Mouse (Mus musculus): ENCODE results near the gene Myo1h. TPM values are rescaled to one million over a fixed set of nuclear protein-coding genes. Genes with fewer than 3 reads are reported as not detected.

Myo1h gene
- polyA plus RNA-seq, 1 experiment from 2014 or later: 0.65 TPM

DNA sequence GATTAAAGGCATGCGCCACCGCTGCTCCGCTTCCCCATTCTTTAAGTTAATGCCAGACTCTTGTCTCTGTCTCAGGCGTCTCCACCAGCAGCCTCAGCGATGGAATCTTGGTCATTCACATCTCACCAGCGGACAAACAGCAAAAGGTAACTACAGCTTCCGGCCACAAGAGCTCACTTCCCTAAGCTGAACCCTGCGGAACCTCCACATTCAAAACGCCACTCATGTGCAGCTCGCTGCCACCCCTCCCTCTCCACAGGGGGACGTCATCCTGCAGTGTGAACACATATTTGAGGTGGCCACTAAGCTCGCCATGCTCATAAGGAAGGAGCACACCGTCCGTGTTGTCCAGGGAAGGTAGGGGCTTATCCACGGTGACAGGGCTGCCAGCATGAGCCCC lies 72.0 kb downstream of the Myo1h start:
- peaks cover 7% of the 10 kb centered on the region; the same call in 1 of the 2 replicates for H3K4me1 ChIP-seq (ENCODE audit: control insufficient read depth, insufficient read depth, low read length)
- WGBS: 85% methylated on average over 15 of the region's 15 CpGs
- H3K9me3 ChIP-seq (ENCODE audit: control insufficient read depth, low read length): no peaks in the 10 kb centered on the region
- H3K27me3 ChIP-seq (ENCODE audit: control insufficient read depth, insufficient read depth, low read length): no peaks in the 10 kb centered on the region
- no peak overlapping the region for H3K27ac ChIP-seq (replicated peaks; ENCODE audit: low read depth, low read length)
- H3K4me2 ChIP-seq (ENCODE audit: low read depth, severe bottlenecking): no peak overlapping the region
- peaks cover 18% of the 10 kb centered on the region for H3K36me3 ChIP-seq (ENCODE audit: control insufficient read depth, insufficient read depth, low read length)
- no peak for DNase-seq (ENCODE audit: low spot score)
- H3K9ac ChIP-seq (ENCODE audit: low read length): no peak overlapping the region
- no peak for ATAC-seq (ENCODE audit: insufficient number of reproducible peaks, low FRiP score, low TSS enrichment, low read depth)
- H3K4me3 ChIP-seq (ENCODE audit: low read depth, low read length): no peak overlapping the region

- no peak for ATAC-seq (ENCODE audit: insufficient number of reproducible peaks, low FRiP score, low TSS enrichment, low read depth)
- Histone ChIP-seq H3K9me3 (ENCODE audit: control insufficient read depth, low read length) (no peaks in the 10 kb centered on the region), H3K27me3 (ENCODE audit: control insufficient read depth, insufficient read depth, low read length) (no peaks in the 10 kb centered on the region), H3K4me1 (ENCODE audit: control insufficient read depth, insufficient read depth, low read length) (peaks cover 8% of the 10 kb centered on the region), H3K4me3 (ENCODE audit: low read depth, low read length) (no peak overlapping the region), H3K4me2 (ENCODE audit: low read depth, severe bottlenecking) (no peak overlapping the region), H3K27ac (replicated peaks; ENCODE audit: low read depth, low read length) (no peak overlapping the region), H3K36me3 (ENCODE audit: control insufficient read depth, insufficient read depth, low read length) (peaks cover 38% of the 10 kb centered on the region), H3K9ac (ENCODE audit: low read length) (no peak overlapping the region)
- DNase-seq (ENCODE audit: low spot score): no peak
- 93% methylated on average over 23 of the region's 23 CpGs for WGBS
Observed at GRCm38 (mm10) chr5:114365043-114365752, 76.2 kb downstream of the Myo1h start.

DNA sequence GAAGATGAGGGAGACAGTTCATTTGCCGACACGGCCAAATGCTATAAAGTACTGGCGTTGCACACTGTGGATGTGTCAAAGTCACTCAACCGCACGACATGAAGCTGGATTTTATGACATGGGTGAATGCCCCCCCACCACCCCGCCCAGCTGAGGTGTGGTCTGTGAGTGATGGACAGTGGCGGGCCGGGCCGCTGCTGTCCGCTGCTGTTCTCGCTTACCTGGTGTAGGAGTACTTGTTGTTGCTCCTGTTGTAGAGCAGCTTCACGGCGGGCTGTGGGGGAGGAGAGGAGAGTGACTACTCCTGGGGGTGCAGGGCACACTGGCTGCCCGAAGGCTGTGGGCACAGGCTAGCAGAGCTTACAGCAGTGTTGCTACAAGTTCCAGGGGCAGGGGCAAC lies 79.2 kb downstream of the Myo1h start:
- 89% methylated on average over 14 of the region's 14 CpGs for WGBS
- ATAC-seq (ENCODE audit: insufficient number of reproducible peaks, low FRiP score, low TSS enrichment, low read depth) (no peak), DNase-seq (ENCODE audit: low spot score) (no peak)
- peaks cover 35% of the 10 kb centered on the region for H3K36me3 ChIP-seq (ENCODE audit: control insufficient read depth, insufficient read depth, low read length)
- H3K27ac ChIP-seq (replicated peaks; ENCODE audit: low read depth, low read length): no peak overlapping the region
- peaks cover 35% of the 10 kb centered on the region for H3K4me1 ChIP-seq (ENCODE audit: control insufficient read depth, insufficient read depth, low read length)
- H3K4me2 ChIP-seq (ENCODE audit: low read depth, severe bottlenecking): no peak overlapping the region
- H3K4me3 ChIP-seq (ENCODE audit: low read depth, low read length): no peak overlapping the region
- H3K9ac ChIP-seq (ENCODE audit: low read length): no peak overlapping the region
- H3K9me3 ChIP-seq (ENCODE audit: control insufficient read depth, low read length): no peaks in the 10 kb centered on the region
- no peaks in the 10 kb centered on the region for H3K27me3 ChIP-seq (ENCODE audit: control insufficient read depth, insufficient read depth, low read length)

DNA sequence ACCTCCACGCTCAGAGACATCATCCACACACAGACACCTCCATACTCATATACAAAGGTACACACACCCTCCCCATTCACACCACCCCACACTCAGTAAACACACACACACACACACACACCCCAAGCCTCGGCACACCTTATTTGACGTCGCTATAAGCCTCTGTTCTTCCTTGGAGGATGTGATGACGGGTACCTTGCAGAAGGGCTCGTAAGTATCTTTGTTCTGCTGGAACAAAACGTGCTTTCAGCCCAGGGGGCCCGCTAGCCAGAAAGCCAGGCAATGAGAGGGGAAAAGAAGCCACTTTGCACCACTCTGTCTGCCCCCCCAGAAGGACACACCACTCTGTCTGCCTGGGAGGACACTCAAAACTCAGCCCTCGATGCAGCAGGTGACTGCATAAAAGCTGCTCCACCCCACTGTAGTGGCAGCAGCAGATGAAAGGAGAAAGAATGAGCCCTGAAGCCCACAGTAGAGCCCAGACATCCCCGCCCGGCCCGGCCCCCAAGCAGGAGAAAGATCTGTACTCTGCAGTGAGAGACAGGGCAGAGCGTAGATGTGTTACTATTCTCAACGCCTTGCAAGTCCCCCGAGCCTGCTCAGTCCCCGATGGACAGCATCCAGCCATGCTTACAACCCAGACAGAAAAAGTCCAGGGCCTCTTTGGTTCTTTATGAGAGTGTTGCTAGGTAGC lies 80.0 kb downstream of the Myo1h start:
- WGBS: 92% methylated on average over 16 of the region's 16 CpGs
- Histone ChIP-seq H3K27me3 (ENCODE audit: control insufficient read depth, insufficient read depth, low read length) (no peaks in the 10 kb centered on the region), H3K4me2 (ENCODE audit: low read depth, severe bottlenecking) (no peak overlapping the region), H3K9me3 (ENCODE audit: control insufficient read depth, low read length) (no peaks in the 10 kb centered on the region), H3K27ac (replicated peaks; ENCODE audit: low read depth, low read length) (no peak overlapping the region), H3K4me1 (ENCODE audit: control insufficient read depth, insufficient read depth, low read length) (peaks cover 38% of the 10 kb centered on the region), H3K9ac (ENCODE audit: low read length) (no peak overlapping the region), H3K4me3 (ENCODE audit: low read depth, low read length) (no peak overlapping the region), H3K36me3 (ENCODE audit: control insufficient read depth, insufficient read depth, low read length) (peaks cover 34% of the 10 kb centered on the region)
- DNase-seq (ENCODE audit: low spot score) (no peak), ATAC-seq (ENCODE audit: insufficient number of reproducible peaks, low FRiP score, low TSS enrichment, low read depth) (no peak)

DNA sequence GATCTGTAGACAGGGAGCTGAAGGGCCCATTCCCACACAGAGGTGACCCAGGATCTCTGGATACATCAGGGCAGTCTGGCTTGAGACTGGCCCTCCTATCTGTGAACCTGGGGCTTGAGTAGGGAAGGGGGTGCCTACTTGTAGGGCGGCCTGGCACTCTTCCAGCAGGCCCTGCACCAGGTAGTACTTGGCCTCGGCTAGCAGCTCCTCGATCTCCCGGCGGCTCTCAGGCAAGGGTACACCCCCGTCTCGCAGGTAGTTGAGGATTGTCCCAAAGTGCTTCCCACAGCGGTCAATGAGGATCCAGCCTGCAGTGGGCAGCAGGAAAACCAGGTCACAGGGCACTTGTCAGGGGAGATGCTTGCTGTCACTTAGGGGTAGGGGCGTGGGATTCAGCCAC lies 81.0 kb downstream of the Myo1h start:
- Histone ChIP-seq H3K36me3 (ENCODE audit: control insufficient read depth, insufficient read depth, low read length) (peaks cover 37% of the 10 kb centered on the region), H3K9me3 (ENCODE audit: control insufficient read depth, low read length) (no peaks in the 10 kb centered on the region), H3K4me1 (ENCODE audit: control insufficient read depth, insufficient read depth, low read length) (peaks cover 38% of the 10 kb centered on the region), H3K9ac (ENCODE audit: low read length) (no peak overlapping the region), H3K4me3 (ENCODE audit: low read depth, low read length) (no peak overlapping the region), H3K27ac (replicated peaks; ENCODE audit: low read depth, low read length) (peak overlapping the region; percentile 66), H3K27me3 (ENCODE audit: control insufficient read depth, insufficient read depth, low read length) (no peaks in the 10 kb centered on the region), H3K4me2 (ENCODE audit: low read depth, severe bottlenecking) (no peak overlapping the region; the same call in 1 of the 2 replicates)
- ATAC-seq (ENCODE audit: insufficient number of reproducible peaks, low FRiP score, low TSS enrichment, low read depth) (no peak), DNase-seq (ENCODE audit: low spot score) (no peak)
- 66% methylated on average over 9 of the region's 9 CpGs for WGBS

DNA sequence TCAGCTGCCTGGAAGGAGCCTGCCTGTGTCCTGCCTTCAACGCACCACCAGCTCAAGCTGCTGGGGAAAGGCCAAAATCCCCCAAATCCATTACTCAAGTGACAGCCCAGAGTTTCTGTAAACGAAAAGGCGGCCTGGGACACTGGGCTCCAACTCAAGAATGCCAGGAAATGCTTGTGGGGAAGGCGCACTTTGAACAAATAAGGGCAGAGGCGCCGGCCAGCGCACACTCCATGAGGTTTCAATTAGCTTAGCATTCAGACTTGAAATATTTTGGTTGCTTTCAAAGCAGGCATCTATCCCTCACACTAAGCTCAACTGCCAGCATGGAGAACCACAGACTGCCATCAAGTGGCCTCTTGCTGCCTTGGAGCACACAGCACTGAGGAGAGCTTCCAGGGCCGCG lies 81.4 kb downstream of the Myo1h start:
- H3K27ac ChIP-seq (replicated peaks; ENCODE audit: low read depth, low read length): peak overlapping the region; percentile 66
- H3K4me2 ChIP-seq (ENCODE audit: low read depth, severe bottlenecking): peak overlapping the region; percentile 13
- DNase-seq (ENCODE audit: low spot score) (peak; percentile 78), ATAC-seq (ENCODE audit: insufficient number of reproducible peaks, low FRiP score, low TSS enrichment, low read depth) (no peak)
- H3K4me3 ChIP-seq (ENCODE audit: low read depth, low read length): no peak overlapping the region
- no peak overlapping the region for H3K9ac ChIP-seq (ENCODE audit: low read length)
- peaks cover 33% of the 10 kb centered on the region for H3K36me3 ChIP-seq (ENCODE audit: control insufficient read depth, insufficient read depth, low read length)
- no peaks in the 10 kb centered on the region for H3K9me3 ChIP-seq (ENCODE audit: control insufficient read depth, low read length)
- H3K4me1 ChIP-seq (ENCODE audit: control insufficient read depth, insufficient read depth, low read length): peaks cover 38% of the 10 kb centered on the region
- 11% methylated on average over 9 of the region's 9 CpGs for WGBS
- H3K27me3 ChIP-seq (ENCODE audit: control insufficient read depth, insufficient read depth, low read length): no peaks in the 10 kb centered on the region

DNA sequence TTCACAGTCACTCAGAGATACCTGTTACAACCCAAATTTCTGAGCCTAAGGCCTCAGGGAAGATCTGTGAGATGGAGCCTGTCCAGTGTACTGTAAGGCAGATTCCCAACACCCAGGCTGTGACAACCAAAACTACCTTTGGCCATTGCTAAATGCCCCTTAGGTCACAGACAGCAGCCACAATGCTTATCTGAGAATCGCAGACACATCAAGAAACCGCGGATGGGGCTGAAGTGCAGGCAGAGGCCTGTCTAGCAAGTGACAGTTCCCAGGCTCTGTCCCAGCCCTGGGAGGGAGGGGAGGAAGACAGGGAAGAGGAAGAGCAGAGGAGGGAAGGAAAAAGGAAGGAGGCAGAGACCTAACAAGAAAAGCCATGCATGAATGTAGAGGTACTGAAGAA lies 82.4 kb downstream of the Myo1h start:
- Histone ChIP-seq H3K4me1 (ENCODE audit: control insufficient read depth, insufficient read depth, low read length) (peaks cover 38% of the 10 kb centered on the region), H3K9me3 (ENCODE audit: control insufficient read depth, low read length) (no peaks in the 10 kb centered on the region), H3K9ac (ENCODE audit: low read length) (no peak overlapping the region), H3K27ac (replicated peaks; ENCODE audit: low read depth, low read length) (peak overlapping the region; percentile 66), H3K36me3 (ENCODE audit: control insufficient read depth, insufficient read depth, low read length) (peaks cover 28% of the 10 kb centered on the region), H3K4me2 (ENCODE audit: low read depth, severe bottlenecking) (no peak overlapping the region), H3K4me3 (ENCODE audit: low read depth, low read length) (no peak overlapping the region), H3K27me3 (ENCODE audit: control insufficient read depth, insufficient read depth, low read length) (no peaks in the 10 kb centered on the region)
- DNase-seq (ENCODE audit: low spot score) (no peak), ATAC-seq (ENCODE audit: insufficient number of reproducible peaks, low FRiP score, low TSS enrichment, low read depth) (no peak)
- 41% methylated on average over 3 of the region's 3 CpGs for WGBS

GRCm38 (mm10) chr5:114371731-114372473 lies 82.9 kb downstream of the Myo1h start:
- peak overlapping the region; percentile 66; the same call in 1 of the 2 replicates for H3K27ac ChIP-seq (replicated peaks; ENCODE audit: low read depth, low read length)
- ATAC-seq (ENCODE audit: insufficient number of reproducible peaks, low FRiP score, low TSS enrichment, low read depth) (no peak), DNase-seq (ENCODE audit: low spot score) (no peak)
- peaks cover 38% of the 10 kb centered on the region for H3K4me1 ChIP-seq (ENCODE audit: control insufficient read depth, insufficient read depth, low read length)
- WGBS: 58% methylated on average over 25 of the region's 25 CpGs
- H3K36me3 ChIP-seq (ENCODE audit: control insufficient read depth, insufficient read depth, low read length): peaks cover 28% of the 10 kb centered on the region
- no peak overlapping the region for H3K4me3 ChIP-seq (ENCODE audit: low read depth, low read length)
- H3K9me3 ChIP-seq (ENCODE audit: control insufficient read depth, low read length): no peaks in the 10 kb centered on the region
- H3K9ac ChIP-seq (ENCODE audit: low read length): no peak overlapping the region
- H3K27me3 ChIP-seq (ENCODE audit: control insufficient read depth, insufficient read depth, low read length): no peaks in the 10 kb centered on the region
- no peak overlapping the region for H3K4me2 ChIP-seq (ENCODE audit: low read depth, severe bottlenecking)

Data from limb, embryonic 11.5 days (tissue).